Mouse (Mus musculus) naive thymus-derived CD4-positive, alpha-beta T cell, adult 2 months (primary cell): ENCODE measurements around the gene Vps4a.
A peak's percentile ranks its signal among the peaks of the same experiment; 100 is the strongest.

Source experiments
- DNase-seq: peaks from one replicate; pipeline ENCODE4 v3.0.0-alpha.2; 2011; ENCODE audit warnings: low read depth

Gene Vps4a

DNA sequence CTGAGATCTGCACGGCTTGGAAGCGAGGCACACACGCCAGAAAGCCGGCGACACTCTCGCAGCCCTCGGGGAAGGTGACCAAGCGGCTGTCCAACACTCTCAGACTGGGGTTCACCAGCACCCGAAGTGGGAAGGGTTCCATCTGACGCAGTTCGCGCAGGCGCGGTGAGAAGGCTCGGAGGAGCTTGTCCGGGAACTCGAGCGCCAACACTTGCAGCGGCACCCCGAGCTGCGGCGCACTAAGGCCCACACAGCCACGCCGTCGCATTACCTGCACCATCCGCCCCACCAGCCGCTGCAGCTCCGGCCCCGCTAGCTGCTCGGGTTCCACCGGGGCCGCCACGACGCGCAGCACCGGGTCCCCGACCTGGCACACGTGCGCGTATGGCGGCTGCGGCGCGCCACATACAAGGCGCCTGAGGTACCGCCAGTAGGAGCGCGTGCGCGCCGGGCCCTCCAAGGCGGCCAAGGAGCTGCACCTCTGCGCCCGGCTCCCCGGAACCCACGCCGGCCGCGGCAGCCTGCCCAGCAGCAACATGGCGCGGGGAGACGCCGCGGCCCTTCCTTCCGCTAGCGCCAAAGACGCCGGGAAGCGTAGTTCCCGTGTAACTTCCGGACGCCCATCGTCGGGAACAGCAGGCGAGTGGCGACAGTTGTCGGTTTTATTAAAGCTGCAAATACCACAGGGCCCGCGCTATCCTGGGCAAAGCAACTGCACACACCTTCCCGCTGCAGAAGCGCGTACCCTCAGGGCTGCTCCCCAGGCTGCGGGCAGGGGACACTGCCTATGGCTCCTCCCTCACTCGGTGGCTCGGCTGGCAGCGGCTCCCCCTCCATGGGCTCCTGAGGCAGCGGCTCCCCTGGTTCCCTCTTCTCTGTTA is 17.3 kb downstream of the Vps4a start, which contains the start of gene Pdf:
Gene Pdf (minus strand): TSS at position 554 of the 881 bp plus-strand sequence.
- peak; percentile 84 for DNase-seq

DNA sequence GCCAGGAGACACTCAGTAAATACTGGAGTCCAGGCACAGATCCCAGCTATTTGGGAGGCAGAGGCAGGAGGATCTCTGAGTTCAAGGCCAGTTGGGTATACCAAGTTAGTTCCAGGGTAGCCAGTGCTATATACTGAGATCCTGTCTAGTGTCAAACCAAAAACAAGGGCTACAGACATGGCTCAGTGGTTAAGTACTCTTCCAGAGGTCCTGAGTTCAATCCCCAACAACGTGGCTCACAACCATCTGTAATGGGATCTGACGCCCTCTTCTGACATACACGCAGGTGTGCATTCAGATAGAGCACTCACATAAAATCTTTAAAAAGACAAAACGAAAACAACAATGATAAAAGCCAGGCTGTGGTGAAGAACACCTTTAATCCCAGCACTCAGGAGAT is 18.5 kb downstream of the Vps4a start:
- DNase-seq: no peak

DNA sequence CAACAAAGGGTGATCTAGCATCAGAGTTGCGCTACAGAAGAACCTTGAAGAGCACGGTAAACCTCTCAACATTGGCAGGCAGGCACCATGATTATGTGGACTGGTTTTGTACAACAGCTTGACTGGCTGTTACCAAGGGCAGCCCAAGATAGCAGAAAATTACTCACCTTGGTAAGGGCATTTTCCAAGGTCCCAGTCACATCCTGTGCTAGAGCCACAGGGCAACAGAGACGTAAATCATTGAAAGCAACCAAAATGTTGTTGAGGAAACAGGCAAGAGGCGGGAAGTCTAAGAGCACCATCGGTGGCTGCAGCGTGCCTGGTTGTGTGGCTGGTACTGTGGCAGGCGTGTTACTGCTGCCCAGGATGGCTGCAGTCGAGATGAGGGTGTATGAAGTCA is 21.0 kb downstream of the Vps4a start:
- no peak for DNase-seq

DNA sequence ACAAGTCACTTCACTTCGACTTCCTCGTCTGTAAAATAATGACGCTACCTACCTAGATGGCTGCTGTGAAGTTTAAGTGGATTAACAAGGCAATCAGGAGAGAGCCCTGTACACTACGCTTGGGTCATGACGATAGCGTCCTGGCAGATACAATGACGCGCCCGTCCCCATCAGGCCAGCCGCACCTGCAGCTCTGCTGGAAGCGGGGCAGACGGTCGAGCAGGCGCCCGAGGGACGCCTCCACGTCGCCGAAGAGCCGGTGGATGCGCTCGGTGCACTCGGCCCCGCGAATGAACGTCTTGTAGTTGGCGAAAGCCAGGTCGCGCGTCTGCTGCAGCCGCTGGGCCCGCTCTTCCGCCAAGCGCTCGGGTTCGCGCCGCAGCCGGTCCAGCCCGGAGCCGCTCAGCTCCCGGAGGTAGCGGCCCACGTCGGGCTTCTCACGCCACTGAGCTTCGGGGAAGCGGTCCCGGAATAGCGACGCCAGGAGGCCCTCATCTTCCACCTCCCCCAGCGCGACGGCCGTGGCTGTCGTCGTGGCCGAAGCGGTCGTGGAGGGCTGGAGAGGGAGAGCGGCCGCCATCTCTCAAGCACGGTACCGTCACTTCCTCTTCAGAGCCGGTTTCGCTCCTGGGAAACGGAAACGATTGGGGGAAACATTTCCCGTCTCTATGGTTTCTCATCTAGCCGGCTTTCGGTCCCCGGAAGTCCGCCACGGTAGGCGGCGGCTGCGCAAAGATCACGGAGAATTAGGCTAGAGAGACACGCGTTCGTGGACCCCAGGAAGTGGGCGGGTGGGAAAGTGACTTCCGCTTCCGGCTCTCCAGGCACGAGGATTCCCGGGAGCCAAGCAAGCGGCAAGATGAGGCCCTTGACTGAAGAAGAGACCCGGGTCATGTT is 25.3 kb downstream of the Vps4a start, which contains the start of the genes Cog8 and Nip7:
Gene Cog8 (minus strand): TSS at position 614 of the 897 bp plus-strand sequence.
Gene Nip7 (plus strand): TSS at position 802 of the 897 bp plus-strand sequence.
- peak; percentile 95 for DNase-seq

DNA sequence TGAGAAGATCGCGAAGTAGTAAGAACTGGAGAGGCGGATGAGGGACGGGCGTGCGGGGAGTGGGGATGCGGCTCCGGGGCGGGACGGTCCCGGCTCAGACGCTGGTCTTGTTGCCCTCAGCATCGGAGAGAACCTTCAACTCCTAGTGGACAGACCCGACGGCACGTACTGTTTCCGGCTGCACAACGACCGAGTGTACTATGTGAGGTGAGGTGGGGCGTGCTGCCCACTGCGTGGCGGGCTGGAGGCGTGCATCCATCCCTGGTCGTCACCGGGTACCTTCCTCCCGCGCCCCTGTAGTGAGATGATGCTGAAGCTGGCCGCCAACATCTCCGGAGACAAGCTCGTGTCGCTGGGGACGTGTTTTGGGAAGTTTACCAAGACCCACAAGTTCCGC is 25.9 kb downstream of the Vps4a start:
- no peak for DNase-seq

DNA sequence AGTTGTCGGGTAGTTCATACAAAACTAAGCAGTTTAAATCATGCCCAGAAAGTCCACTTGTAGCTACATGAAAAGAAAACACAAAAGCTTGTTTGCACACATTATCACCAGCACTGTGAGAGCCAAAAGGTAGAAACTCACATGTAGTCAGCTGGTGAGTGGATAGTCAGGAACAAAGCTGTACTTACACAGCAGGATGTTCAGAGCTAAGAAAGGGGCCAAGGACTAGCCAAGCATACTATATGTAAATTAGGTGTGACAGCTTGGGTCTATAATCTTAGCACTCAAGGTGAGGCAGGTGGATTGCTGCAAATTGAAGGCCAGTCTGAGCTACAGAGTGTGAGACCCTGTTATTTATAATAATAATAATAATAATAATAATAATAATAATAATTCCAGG is 31.6 kb downstream of the Vps4a start:
- no peak for DNase-seq

DNA sequence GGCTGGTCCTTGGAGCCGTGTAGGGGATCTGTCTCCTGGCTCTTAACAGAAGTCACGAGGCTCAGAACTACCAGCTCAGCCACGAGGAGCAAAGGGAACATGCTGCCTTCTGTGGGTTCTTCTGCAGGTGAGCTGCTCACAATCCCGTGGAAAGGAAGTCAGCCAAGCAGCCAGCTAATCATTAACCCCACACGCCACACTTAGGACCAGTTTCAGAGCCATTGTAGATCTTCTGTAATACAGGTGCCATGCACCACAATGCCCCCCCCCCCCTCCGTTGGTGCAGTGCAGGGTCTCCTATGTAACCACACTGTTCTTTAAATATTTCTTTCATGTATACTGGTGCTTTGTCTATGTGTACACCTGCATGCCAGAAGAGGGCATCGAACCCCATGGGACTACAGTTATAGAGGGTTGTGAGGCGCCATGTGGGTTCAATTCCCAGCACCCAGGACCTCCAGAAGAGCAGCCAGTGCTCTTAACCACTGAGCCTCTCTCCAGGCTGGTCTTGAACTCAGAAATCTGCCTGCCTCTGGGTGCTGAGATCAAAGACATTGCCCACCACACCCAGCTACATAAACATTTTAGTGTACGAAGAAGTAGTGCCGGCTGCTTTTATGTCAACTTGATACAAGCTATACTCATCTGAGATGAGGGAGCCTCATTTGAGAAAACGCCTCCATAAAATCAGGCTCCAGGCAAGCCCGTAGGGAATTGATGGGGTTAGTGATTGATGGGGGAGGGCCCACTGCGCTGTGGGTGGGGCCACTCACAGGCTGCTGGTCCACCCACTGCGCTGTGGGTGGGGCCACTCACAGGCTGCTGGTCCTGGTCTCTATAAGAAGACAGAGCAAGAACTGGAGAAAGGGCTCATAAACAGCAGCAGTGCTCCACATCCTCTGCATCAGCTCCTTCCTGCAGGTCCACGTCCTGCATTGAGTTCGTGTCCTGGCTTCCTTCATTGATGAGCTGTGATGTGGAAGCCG is 34.8 kb downstream of the Vps4a start, which contains the start of gene Tmed6:
Gene Tmed6 (minus strand): TSS at position 134 of the 986 bp plus-strand sequence.
- no peak for DNase-seq

DNA sequence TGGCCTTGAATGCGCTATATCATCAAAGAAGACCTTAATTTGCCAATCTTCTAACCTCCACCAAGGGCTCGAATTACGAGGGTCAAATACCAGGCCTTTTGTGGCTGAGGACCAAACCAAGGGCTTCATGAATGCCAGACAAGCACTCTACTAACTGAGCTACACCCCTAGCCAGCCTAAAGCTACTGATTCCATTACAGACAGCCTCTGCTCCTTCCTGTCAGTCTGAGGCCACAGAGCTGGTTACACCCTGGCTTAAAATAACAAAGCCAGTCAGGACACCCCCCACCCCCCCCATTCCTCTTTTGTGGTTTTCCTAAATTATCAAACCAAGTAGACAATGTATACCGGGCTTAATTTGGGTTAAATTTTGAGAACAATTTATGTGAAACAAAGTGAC is 42.7 kb downstream of the Vps4a start:
- DNase-seq: no peak

DNA sequence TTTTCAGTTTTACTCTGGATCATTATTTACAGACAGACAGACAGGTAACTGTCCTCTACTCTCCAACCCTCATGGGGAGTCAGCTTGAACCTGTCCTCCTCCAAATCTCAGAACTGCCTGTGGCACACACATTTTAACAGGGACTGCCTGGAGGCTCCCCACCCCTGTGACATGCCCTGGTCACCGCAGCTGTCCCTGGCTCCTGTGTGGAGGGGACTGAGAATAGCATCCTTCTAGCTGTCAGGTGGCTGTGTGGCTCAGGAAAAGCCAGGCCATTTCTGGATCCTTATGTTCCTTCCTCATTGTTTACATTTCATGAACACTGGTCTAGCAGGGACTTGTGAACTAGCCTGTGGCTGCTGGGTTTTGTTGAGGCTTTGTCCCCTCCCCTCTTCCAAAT is 43.1 kb downstream of the Vps4a start:
- DNase-seq: no peak

DNA sequence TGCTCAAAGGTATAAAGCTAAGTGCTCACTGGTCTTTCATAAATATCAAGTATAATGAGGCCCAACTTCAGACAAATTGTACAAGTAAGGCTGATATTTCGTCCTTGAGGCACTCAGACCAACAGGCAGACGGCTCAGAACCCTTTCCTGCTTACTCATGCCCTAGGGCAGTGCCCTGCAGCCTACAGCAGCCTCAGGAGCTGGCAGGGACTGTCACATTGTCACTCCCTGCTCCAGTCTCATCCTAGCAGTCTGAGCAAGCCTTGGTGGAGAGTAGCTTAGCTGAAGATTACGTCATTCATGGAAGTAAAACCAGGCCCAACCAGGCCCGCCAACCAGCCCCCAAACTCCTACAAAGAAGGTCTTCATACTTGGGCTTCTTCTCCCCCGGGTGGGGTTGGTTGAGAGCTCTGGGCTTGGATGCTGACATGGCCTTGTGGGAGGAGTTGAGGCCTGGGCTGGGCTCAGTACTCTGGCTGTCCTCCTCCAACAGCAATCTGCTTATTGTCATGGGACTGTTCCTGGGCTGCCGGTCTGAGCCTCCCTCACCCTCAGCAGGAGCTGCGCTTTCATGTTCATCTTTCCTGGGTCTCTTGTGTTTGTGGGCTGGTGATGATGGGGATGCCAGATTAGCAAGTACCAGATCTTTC is 45.3 kb downstream of the Vps4a start:
- DNase-seq: no peak

DNA sequence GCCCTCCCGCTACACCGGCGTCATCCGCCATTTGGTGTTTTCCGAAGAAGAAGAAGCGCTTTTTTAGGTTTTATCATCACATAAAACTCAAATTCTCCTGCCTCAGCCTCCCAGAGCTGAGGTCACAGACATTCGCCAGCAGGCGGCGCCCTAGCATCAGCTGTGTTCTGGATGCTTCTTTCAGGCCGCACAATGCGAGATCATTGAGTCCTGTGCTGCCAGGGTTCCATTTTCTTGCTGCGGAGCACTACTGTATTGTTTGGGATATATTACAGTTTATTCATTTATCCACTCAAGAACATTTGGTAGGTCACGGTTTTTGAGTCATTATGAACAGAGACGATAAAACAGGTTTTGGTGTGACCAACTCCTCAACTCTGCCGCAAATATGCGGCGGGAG is 54.3 kb downstream of the Vps4a start:
- DNase-seq: peak; percentile 42

DNA sequence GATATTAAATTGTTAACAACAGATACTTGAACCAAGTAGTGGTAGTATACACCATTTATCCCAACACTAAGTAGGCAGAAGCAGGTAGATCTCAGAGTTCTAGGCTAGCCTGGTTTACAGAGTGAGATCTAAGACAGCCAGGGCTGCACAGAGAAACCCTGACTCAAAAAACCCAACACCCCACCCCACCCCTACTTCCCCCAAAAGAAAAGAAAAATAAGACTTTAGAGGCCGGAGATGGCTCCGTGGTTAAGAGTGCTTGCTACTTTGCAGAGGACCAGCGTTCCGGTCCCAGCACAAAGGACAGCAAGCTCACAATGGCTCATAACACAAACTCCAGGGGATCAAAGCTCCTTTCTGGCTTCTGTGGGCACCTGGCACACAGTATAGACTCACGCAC is 55.0 kb downstream of the Vps4a start:
- no peak for DNase-seq

DNA sequence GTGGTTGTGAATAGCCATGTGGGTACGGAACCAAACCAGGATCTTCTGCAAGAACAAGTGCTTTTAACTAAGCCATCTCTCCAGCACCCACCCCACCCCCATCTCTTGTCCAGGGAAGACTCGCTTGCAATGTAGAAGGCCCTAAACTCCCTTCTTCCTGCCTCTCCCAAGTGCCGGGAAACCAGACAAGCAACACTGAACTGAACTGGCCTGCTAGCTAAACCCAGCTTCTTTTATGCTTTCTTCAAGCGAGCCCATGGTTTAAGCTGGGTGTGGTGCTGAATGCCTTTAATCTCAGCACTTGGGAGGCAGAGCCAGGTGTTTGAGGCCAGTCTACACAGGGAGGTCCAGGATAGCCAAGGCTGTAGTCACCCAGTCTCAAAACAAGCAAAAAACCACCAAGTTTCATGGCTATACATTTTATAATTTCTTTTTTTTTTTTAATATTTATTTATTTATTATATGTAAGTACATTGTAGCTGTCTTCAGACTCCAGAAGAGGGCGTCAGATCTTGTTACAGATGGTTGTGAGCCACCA is 57.6 kb downstream of the Vps4a start:
- no peak for DNase-seq

DNA sequence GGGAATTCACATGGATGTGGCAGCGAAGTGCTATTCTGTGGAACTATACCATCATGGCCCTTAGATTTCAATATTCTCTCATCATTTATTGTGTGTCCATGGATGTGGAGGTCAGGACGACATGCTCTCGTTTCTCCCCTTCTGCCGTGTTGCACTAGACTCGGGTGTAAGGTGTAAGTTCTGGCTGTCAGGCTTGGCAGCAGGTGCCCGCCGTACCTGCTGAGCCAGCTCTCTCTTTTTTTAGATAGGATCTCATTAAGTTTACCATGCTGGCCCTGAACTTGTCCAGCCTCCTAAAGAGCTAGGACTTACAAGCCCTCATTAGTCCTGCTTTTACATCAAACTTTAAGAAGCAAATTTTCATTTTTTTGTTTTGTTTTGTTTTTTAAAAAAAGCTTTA is 59.5 kb downstream of the Vps4a start:
- DNase-seq: no peak
